Mouse (Mus musculus) stomach, postnatal 0 days (tissue): ENCODE measurements around the gene Psme3. TPM values are rescaled to one million over a fixed set of nuclear protein-coding genes. Genes with fewer than 3 reads are reported as not detected.
A peak's percentile ranks its signal among the peaks of the same experiment; 100 is the strongest.
"Not testable (repeated sequence)": the region's sequence is repeated elsewhere in the genome, so short reads cannot be mapped to it uniquely, and the experiment has no call there.

Experiments used
- ATAC-seq: fragments of 200-750 bp; cut with Nextera tagmentation; 2 replicates; pipeline ENCODE4 v1.8.0; 2017; ENCODE audit not compliant: low FRiP score, low TSS enrichment
- DNase-seq: peaks from one replicate; pipeline ENCODE4 v3.0.0-alpha.2; 2016; ENCODE audit warnings: low spot score
- H3K27ac ChIP-seq: fragments of 300-500 bp; sonication (generic); replicated peaks from 2 replicates; pipeline ENCODE4 v1.5.1; 2014; ENCODE audit warnings: mild to moderate bottlenecking, control low read depth
- H3K27me3 ChIP-seq: fragments of 300-500 bp; sonication (generic); 2 replicates; pipeline ENCODE4 v1.6.1; 2014; ENCODE audit warnings: low read length; ENCODE audit not compliant: control insufficient read depth, insufficient read depth
- H3K36me3 ChIP-seq: fragments of 300-500 bp; sonication (generic); 2 replicates; pipeline ENCODE4 v1.6.1; 2014; ENCODE audit warnings: low read length, mixed read lengths; ENCODE audit not compliant: control insufficient read depth, insufficient read depth
- H3K4me1 ChIP-seq: fragments of 300-500 bp; sonication (generic); replicated peaks from 2 replicates; pipeline ENCODE4 v1.6.1; 2014; ENCODE audit warnings: antibody characterized with exemption; ENCODE audit not compliant: control insufficient read depth, insufficient read depth
- H3K4me2 ChIP-seq: fragments of 300-500 bp; sonication (generic); replicated peaks from 2 replicates; pipeline ENCODE4 v1.6.1; 2014; ENCODE audit warnings: low read depth, mild to moderate bottlenecking, control low read depth, moderate library complexity
- H3K4me3 ChIP-seq: fragments of 300-500 bp; sonication (generic); 2 replicates; pipeline ENCODE4 v1.5.1; 2014; ENCODE audit warnings: low read depth, low read length, control low read depth
- H3K9ac ChIP-seq: fragments of 300-500 bp; sonication (generic); 2 replicates; pipeline ENCODE4 v1.6.1; 2014; ENCODE audit warnings: mild to moderate bottlenecking, low read length, control low read depth, mixed read lengths
- H3K9me3 ChIP-seq: fragments of 300-500 bp; sonication (generic); 2 replicates; pipeline ENCODE4 v1.6.1; 2016; ENCODE audit warnings: low read length; ENCODE audit not compliant: control insufficient read depth
- CTCF ChIP-seq: IDR thresholded peaks from 2 replicates; pipeline ENCODE4 v1.5.1; 2016; ENCODE audit warnings: antibody characterized with exemption, low read depth, mild to moderate bottlenecking, moderate library complexity
- EP300 ChIP-seq: optimal IDR thresholded peaks from 2 replicates; pipeline ENCODE3; 2016; ENCODE audit warnings: antibody characterized with exemption
- WGBS: fragments of 180-500 bp; shearing (Covaris S2); extraction: QIAGEN DNeasy Blood & Tissue Kit; methylation state at CpG from one replicate; pipeline ENCODE4 v1.1.7; 2014; 5-methylcytosine and 5-hydroxymethylcytosine counted together
- polyA plus RNA-seq: library from polyadenylated mRNA; unstranded; fragments of >200 nt; fragmentation: Nextera tagmentation; extraction: Ambion mirVana; gene quantifications from 2 replicates; pipeline ENCODE4 v1.2.1, GENCODE M21; 2015

Gene Psme3
- polyA plus RNA-seq, 1 experiment from 2014 or later, result 64.2 TPM

GRCm38 (mm10) chr11:101315082-101315650 lies 847 bp upstream of the Psme3 start:
- TF ChIP-seq EP300, result no peak
- DNase-seq (no peak), ATAC-seq (no peak)
- Histone ChIP-seq H3K4me3 (peak overlapping the region; percentile 95), H3K27me3 (no peaks in the 10 kb centered on the region), H3K36me3 (peaks cover 10% of the 10 kb centered on the region; the same call in 1 of the 2 replicates), H3K4me1 (peaks cover 3% of the 10 kb centered on the region; the same call in 1 of the 2 replicates), H3K9me3 (no peaks in the 10 kb centered on the region), H3K27ac (peak overlapping the region; percentile 78), H3K9ac (peak overlapping the region; percentile 91), H3K4me2 (peak overlapping the region; percentile 88)
- WGBS, result 76% methylated on average over 8 of the region's 8 CpGs

- TF ChIP-seq EP300 (no peak), CTCF (no peak)
- Histone ChIP-seq H3K4me2 (peak overlapping the region; percentile 88), H3K4me3 (peak overlapping the region; percentile 95), H3K9ac (peak overlapping the region; percentile 91), H3K27me3 (no peaks in the 10 kb centered on the region), H3K4me1 (peaks cover 3% of the 10 kb centered on the region; the same call in 1 of the 2 replicates), H3K9me3 (no peaks in the 10 kb centered on the region), H3K27ac (peak overlapping the region; percentile 78), H3K36me3 (peaks cover 22% of the 10 kb centered on the region)
- peak; percentile 45 for ATAC-seq
- peak; percentile 54 for DNase-seq
- 0% methylated on average over 17 of the region's 17 CpGs for WGBS
Observed at GRCm38 (mm10) chr11:101316501-101316917, 496 bp downstream of the Psme3 start.

- Histone ChIP-seq H3K27ac (no peak overlapping the region), H3K9me3 (no peaks in the 10 kb centered on the region), H3K4me1 (no peaks in the 10 kb centered on the region), H3K9ac (no peak overlapping the region), H3K4me3 (no peak overlapping the region), H3K36me3 (peaks cover 35% of the 10 kb centered on the region), H3K4me2 (no peak overlapping the region), H3K27me3 (no peaks in the 10 kb centered on the region)
- 5% methylated on average over 4 of the region's 4 CpGs for WGBS
- peak; percentile 62 for ATAC-seq
- peak; percentile 85 for DNase-seq
- TF ChIP-seq CTCF (peak; percentile 99), EP300 (no peak)
Observed at GRCm38 (mm10) chr11:101323609-101324008, 7.6 kb downstream of the Psme3 start.

GRCm38 (mm10) chr11:101324763-101325162 lies 8.8 kb downstream of the Psme3 start, which contains the start of gene Aoc2:
Gene Aoc2, plus strand, starts transcription at chr11:101325063.
- DNase-seq, result no peak
- 75% methylated on average over 5 of the region's 5 CpGs for WGBS
- ATAC-seq, result no peak
- Histone ChIP-seq H3K4me1 (no peaks in the 10 kb centered on the region), H3K9ac (no peak within 1 kb of the TSS), H3K9me3 (no peaks in the 10 kb centered on the region), H3K27me3 (no peaks in the 10 kb centered on the region), H3K4me2 (no peak within 1 kb of the TSS), H3K4me3 (no peak within 1 kb of the TSS), H3K27ac (no peak within 1 kb of the TSS), H3K36me3 (peaks cover 27% of the 10 kb centered on the region)
- TF ChIP-seq CTCF (no peak), EP300 (no peak)

- DNase-seq, H3K27me3 ChIP-seq, H3K4me3 ChIP-seq, H3K27ac ChIP-seq, H3K4me1 ChIP-seq, H3K9ac ChIP-seq, ATAC-seq, H3K4me2 ChIP-seq, H3K9me3 ChIP-seq: not testable (repeated sequence)
- whole genome bisulfite sequencing, result 89% methylated on average over 11 of the region's 11 CpGs
- H3K36me3 ChIP-seq, result peaks cover 24% of the 10 kb centered on the region
Observed at GRCm38 (mm10) chr11:101325201-101325600, 9.2 kb downstream of the Psme3 start.

GRCm38 (mm10) chr11:101326147-101326546 lies 10.1 kb downstream of the Psme3 start:
- WGBS, result 87% methylated on average over 11 of the region's 11 CpGs
- no peak overlapping the region for H3K27ac ChIP-seq
- TF ChIP-seq EP300 (no peak), CTCF (no peak)

More at GRCm38 (mm10) chr11:101326147-101326546, 10.1 kb downstream of the Psme3 start:
- Histone ChIP-seq H3K4me2 (no peak overlapping the region), H3K4me3 (no peak overlapping the region), H3K27me3 (no peaks in the 10 kb centered on the region), H3K36me3 (peaks cover 16% of the 10 kb centered on the region), H3K4me1 (no peaks in the 10 kb centered on the region), H3K9ac (no peak overlapping the region), H3K9me3 (no peaks in the 10 kb centered on the region)
- DNase-seq (no peak), ATAC-seq (no peak)
